Mouse (Mus musculus): ENCODE data around the gene Esrp2.

DNA sequence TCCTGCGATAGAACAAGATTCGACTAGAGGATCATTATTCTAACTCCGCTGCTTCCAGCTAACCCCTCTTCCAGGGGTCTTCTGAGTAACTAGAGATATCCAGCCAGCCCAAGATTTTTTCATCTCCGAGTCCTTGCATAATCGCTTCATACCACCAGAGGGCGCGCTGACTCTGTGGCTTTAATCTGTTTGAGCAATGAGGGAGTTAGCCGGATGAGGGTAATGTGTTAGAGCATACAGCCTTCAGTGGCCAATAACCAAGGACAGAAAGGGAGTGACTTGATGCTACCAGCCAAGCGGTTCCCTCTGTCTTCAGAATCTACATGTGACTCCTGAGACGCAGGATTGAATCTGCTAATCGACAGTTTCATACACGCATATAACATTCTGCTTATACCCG, 4.0 kb upstream of the Esrp2 start:
- TF ChIP-seq CTCF (IDR thresholded peaks at IDR 0.05; ENCODE audit: extremely low read depth, insufficient read depth, insufficient read length, insufficient replicate concordance) (peak; percentile 90; the same call in 1 of the 2 replicates), POLR2A (IDR thresholded peaks at IDR 0.05; ENCODE audit: low read depth, low read length) (no peak)
